Comparison of ENCODE assay signal across 7 mouse cellular contexts in genomic region chr17:48932406-48932906, GRCm38 (mm10). TPM values are rescaled to one million over a fixed set of nuclear protein-coding genes. Genes with fewer than 3 reads are reported as not detected.
A peak's percentile ranks its signal among the peaks of the same experiment; 100 is the strongest.
DNase-seq lines count a peak whose midpoint lies in the region; ATAC-seq and TF ChIP-seq lines count a peak whose summit lies in the region.

No protein-coding gene starts in this region.

- no peak for TF ChIP-seq EP300 in stomach, postnatal 0 days (optimal IDR thresholded peaks at IDR 0.05)

- no peak for TF ChIP-seq CTCF in stomach, postnatal 0 days (IDR thresholded peaks at IDR 0.05; ENCODE audit: low read depth)

- no peak for ATAC-seq in liver, embryonic 12.5 days
- ATAC-seq in embryonic facial prominence, embryonic 14.5 days (ENCODE audit: low read depth), result no peak
- ATAC-seq in hindbrain, embryonic 15.5 days (ENCODE audit: low FRiP score, low read depth), result no peak
- no peak for ATAC-seq in stomach, postnatal 0 days (ENCODE audit: low FRiP score, low TSS enrichment)

- H3K36me3 ChIP-seq in liver, embryonic 12.5 days, result no peaks in the 10 kb centered on the region
- no peaks in the 10 kb centered on the region for H3K36me3 ChIP-seq in embryonic facial prominence, embryonic 14.5 days (ENCODE audit: control insufficient read depth, insufficient read depth, low read length)
- no peaks in the 10 kb centered on the region for H3K36me3 ChIP-seq in hindbrain, embryonic 15.5 days
- H3K36me3 ChIP-seq in midbrain, embryonic 10.5 days, result no peaks in the 10 kb centered on the region
- H3K36me3 ChIP-seq in stomach, postnatal 0 days (ENCODE audit: control insufficient read depth, insufficient read depth, low read length), result no peaks in the 10 kb centered on the region

- peak overlapping the region; percentile 64 for H3K4me2 ChIP-seq in liver, embryonic 12.5 days
- H3K4me2 ChIP-seq in embryonic facial prominence, embryonic 14.5 days (ENCODE audit: low read depth, low read length), result peak overlapping the region; percentile 78
- peak overlapping the region; percentile 77 for H3K4me2 ChIP-seq in hindbrain, embryonic 15.5 days
- H3K4me2 ChIP-seq in stomach, postnatal 0 days (replicated peaks; ENCODE audit: low read depth), result peak overlapping the region; percentile 90

- peaks cover 52% of the 10 kb centered on the region for H3K27me3 ChIP-seq in liver, embryonic 12.5 days (replicated peaks)
- H3K27me3 ChIP-seq in embryonic facial prominence, embryonic 14.5 days (replicated peaks; ENCODE audit: control insufficient read depth, insufficient read depth, low read length), result peaks cover 30% of the 10 kb centered on the region
- H3K27me3 ChIP-seq in hindbrain, embryonic 15.5 days, result 0 out of 2 replicates have a peak, but pooled peaks cover 3% of the 10 kb centered on the region
- H3K27me3 ChIP-seq in midbrain, embryonic 10.5 days (ENCODE audit: low read depth, poor library complexity, severe bottlenecking), result peaks cover 45% of the 10 kb centered on the region
- H3K27me3 ChIP-seq in stomach, postnatal 0 days (ENCODE audit: control insufficient read depth, insufficient read depth, low read length), result peaks cover 6% of the 10 kb centered on the region; the same call in 1 of the 2 replicates

- no peak overlapping the region for H3K4me3 ChIP-seq in liver, embryonic 12.5 days
- peak overlapping the region; percentile 59 for H3K4me3 ChIP-seq in embryonic facial prominence, embryonic 14.5 days (ENCODE audit: low read depth, low read length)
- peak overlapping the region; percentile 67 for H3K4me3 ChIP-seq in hindbrain, embryonic 15.5 days
- peak overlapping the region; percentile 66 for H3K4me3 ChIP-seq in midbrain, embryonic 10.5 days
- peak overlapping the region; percentile 47 for H3K4me3 ChIP-seq in stomach, postnatal 0 days (ENCODE audit: low read depth, low read length)

- peaks cover 3% of the 10 kb centered on the region; the same call in 1 of the 2 replicates for H3K4me1 ChIP-seq in liver, embryonic 12.5 days
- H3K4me1 ChIP-seq in embryonic facial prominence, embryonic 14.5 days (ENCODE audit: control insufficient read depth, insufficient read depth, low read length), result no peaks in the 10 kb centered on the region
- H3K4me1 ChIP-seq in hindbrain, embryonic 15.5 days (replicated peaks), result peaks cover 37% of the 10 kb centered on the region
- peaks cover 34% of the 10 kb centered on the region for H3K4me1 ChIP-seq in midbrain, embryonic 10.5 days
- no peaks in the 10 kb centered on the region for H3K4me1 ChIP-seq in stomach, postnatal 0 days (replicated peaks; ENCODE audit: control insufficient read depth, insufficient read depth)

- no peak for DNase-seq in liver
- no peak for DNase-seq in embryonic facial prominence, embryonic 14.5 days (ENCODE audit: low spot score)
- peak; percentile 55 for DNase-seq in midbrain, embryonic 10.5 days (ENCODE audit: low spot score)
- no peak for DNase-seq in stomach, postnatal 0 days (ENCODE audit: low spot score)
- no peak for DNase-seq in adipocyte (ENCODE audit: low spot score)

- WGBS in liver, embryonic 12.5 days (ENCODE audit: insufficient replicate concordance), result 3% methylated on average over 26 of the region's 26 CpGs
- WGBS in embryonic facial prominence, embryonic 14.5 days, result under 1% methylated on average over 20 of the region's 26 CpGs
- under 1% methylated on average over 26 of the region's 26 CpGs for WGBS in hindbrain, embryonic 15.5 days
- under 1% methylated on average over 26 of the region's 26 CpGs for WGBS in midbrain, embryonic 10.5 days
- 1% methylated on average over 25 of the region's 26 CpGs for WGBS in stomach, postnatal 0 days

- no peak overlapping the region for H3K9ac ChIP-seq in liver, embryonic 12.5 days
- peak overlapping the region; percentile 74 for H3K9ac ChIP-seq in embryonic facial prominence, embryonic 14.5 days (ENCODE audit: low read depth, low read length)
- H3K9ac ChIP-seq in hindbrain, embryonic 15.5 days, result peak overlapping the region; percentile 88
- H3K9ac ChIP-seq in stomach, postnatal 0 days (ENCODE audit: low read length), result no peak overlapping the region

- no peaks in the 10 kb centered on the region for H3K9me3 ChIP-seq in liver, embryonic 12.5 days (replicated peaks)
- no peaks in the 10 kb centered on the region for H3K9me3 ChIP-seq in embryonic facial prominence, embryonic 14.5 days (ENCODE audit: control insufficient read depth, low read length)
- no peaks in the 10 kb centered on the region for H3K9me3 ChIP-seq in hindbrain, embryonic 15.5 days
- no peaks in the 10 kb centered on the region for H3K9me3 ChIP-seq in midbrain, embryonic 10.5 days (replicated peaks)
- H3K9me3 ChIP-seq in stomach, postnatal 0 days (ENCODE audit: control insufficient read depth, low read length), result no peaks in the 10 kb centered on the region

- H3K27ac ChIP-seq in liver, embryonic 12.5 days, result no peak overlapping the region
- no peak overlapping the region for H3K27ac ChIP-seq in embryonic facial prominence, embryonic 14.5 days (replicated peaks; ENCODE audit: low read depth, low read length)
- H3K27ac ChIP-seq in hindbrain, embryonic 15.5 days (replicated peaks), result peak overlapping the region; percentile 84
- H3K27ac ChIP-seq in midbrain, embryonic 10.5 days (replicated peaks), result peak overlapping the region; percentile 87
- H3K27ac ChIP-seq in stomach, postnatal 0 days (replicated peaks), result no peak overlapping the region

RNA-seq across cellular contexts. Expression of gene Lrfn2, which starts 0.3 kb away (rescaled TPM):
- polyA plus RNA-seq in liver, embryonic 12.5 days (2016; fragmentation: Nextera tagmentation; extraction: Ambion mirVana), result 0.07 TPM in 2 replicates
- polyA plus RNA-seq in embryonic facial prominence, embryonic 14.5 days (2014; fragmentation: Nextera tagmentation; extraction: Ambion mirVana), result 0.79 and 1.2 TPM in 2 replicates
- polyA plus RNA-seq in hindbrain, embryonic 15.5 days (2015; fragmentation: Nextera tagmentation; extraction: Ambion mirVana), result 11.7 and 13.1 TPM in 2 replicates
- 0.23 and 0.43 TPM in 2 replicates for polyA plus RNA-seq in midbrain, embryonic 10.5 days (2016; fragmentation: Nextera tagmentation; extraction: Ambion mirVana)
- polyA plus RNA-seq in stomach, postnatal 0 days (2015; fragmentation: Nextera tagmentation; extraction: Ambion mirVana), result 0.41 and 0.44 TPM in 2 replicates

Comparison
In these comparisons a context has a peak if more than half of its experiments do, and no peak if none do; other contexts are left out.
1. H3K27ac ChIP-seq: peak in hindbrain, embryonic 15.5 days (single experiment) and midbrain, embryonic 10.5 days (single experiment); none in liver, embryonic 12.5 days (single experiment), embryonic facial prominence, embryonic 14.5 days (single experiment) and stomach, postnatal 0 days (single experiment).
2. H3K9ac ChIP-seq: peak in embryonic facial prominence, embryonic 14.5 days (single experiment) and hindbrain, embryonic 15.5 days (single experiment); none in liver, embryonic 12.5 days (single experiment) and stomach, postnatal 0 days (single experiment).
3. Peak in every context shown above with its lines, with median percentiles within 50 percentile points of each other: H3K4me2 ChIP-seq.